Mouse (Mus musculus) small intestine, adult 2 months (tissue): ENCODE data around the gene Arfgap2.

Experiments used
- CTCF ChIP-seq: fragments of 200-500 bp; IDR thresholded peaks from 2 replicates; pipeline ENCODE4 v1.5.1; 2012; ENCODE audit warnings: low read depth, mild to moderate bottlenecking, control low read depth, inconsistent platforms, low read length, moderate library complexity, mixed read lengths; ENCODE audit not compliant: insufficient replicate concordance, insufficient read length; ENCODE audit errors: extremely low read depth
- POLR2A ChIP-seq: fragments of 200-500 bp; IDR thresholded peaks from 2 replicates; pipeline ENCODE4 v1.6.1; 2012; ENCODE audit warnings: low read depth, mild to moderate bottlenecking, control low read depth, inconsistent platforms, low read length, moderate library complexity

DNA sequence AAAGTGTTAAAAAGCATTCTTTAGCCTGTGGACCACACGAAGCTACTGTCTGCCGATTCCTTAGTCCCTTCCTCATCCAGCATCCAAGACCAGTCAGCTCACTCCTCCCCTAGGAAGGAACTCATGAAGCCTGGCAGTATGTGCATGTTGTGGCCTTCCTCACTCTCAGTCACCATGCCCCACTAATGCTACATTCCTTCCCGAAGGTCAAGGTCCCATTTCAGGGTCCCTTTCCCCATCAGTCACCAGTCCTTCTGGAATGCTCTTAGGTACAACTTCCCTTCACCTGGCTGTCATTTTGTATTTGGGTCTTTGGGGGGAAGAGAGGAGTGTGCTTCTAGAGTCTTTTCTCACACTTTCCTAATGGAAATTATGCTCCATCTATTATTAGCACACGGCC is 12.8 kb upstream of the Arfgap2 start:
- no peak for TF ChIP-seq CTCF
- TF ChIP-seq POLR2A, result no peak
